Mouse (Mus musculus): ENCODE results near the gene Gm20388.

GRCm38 (mm10) chr8:122648192-122648970, 2737.7 kb downstream of the Gm20388 start:
- TF ChIP-seq CTCF (IDR thresholded peaks at IDR 0.05; ENCODE audit: low read depth) (no peak), EP300 (optimal IDR thresholded peaks at IDR 0.05) (no peak)
